Mouse (Mus musculus): ENCODE measurements around the gene Fam234a. TPM values are rescaled to one million over a fixed set of nuclear protein-coding genes. Genes with fewer than 3 reads are reported as not detected.

Gene Fam234a
- polyA plus RNA-seq, 1 experiment from 2014 or later = 123 TPM

GRCm38 (mm10) chr17:26212241-26212640 lies 31.8 kb downstream of the Fam234a start:
- H3K9me3 ChIP-seq (ENCODE audit: control insufficient read depth, low read length) = no peaks in the 10 kb centered on the region
- no peak overlapping the region for H3K27ac ChIP-seq (ENCODE audit: low read length)
- ATAC-seq = peak; percentile 55
- no peaks in the 10 kb centered on the region for H3K27me3 ChIP-seq (replicated peaks; ENCODE audit: control insufficient read depth, insufficient read depth, low read length)
- WGBS = 87% methylated on average over 7 of the region's 7 CpGs
- H3K4me2 ChIP-seq (ENCODE audit: low read depth, low read length) = no peak overlapping the region
- H3K36me3 ChIP-seq (ENCODE audit: control insufficient read depth, insufficient read depth, low read length) = no peaks in the 10 kb centered on the region
- H3K4me1 ChIP-seq (ENCODE audit: control insufficient read depth, insufficient read depth, low read length) = no peaks in the 10 kb centered on the region
- H3K4me3 ChIP-seq (ENCODE audit: low read length) = no peak overlapping the region
- H3K9ac ChIP-seq (ENCODE audit: low read depth, low read length) = no peak overlapping the region

DNA sequence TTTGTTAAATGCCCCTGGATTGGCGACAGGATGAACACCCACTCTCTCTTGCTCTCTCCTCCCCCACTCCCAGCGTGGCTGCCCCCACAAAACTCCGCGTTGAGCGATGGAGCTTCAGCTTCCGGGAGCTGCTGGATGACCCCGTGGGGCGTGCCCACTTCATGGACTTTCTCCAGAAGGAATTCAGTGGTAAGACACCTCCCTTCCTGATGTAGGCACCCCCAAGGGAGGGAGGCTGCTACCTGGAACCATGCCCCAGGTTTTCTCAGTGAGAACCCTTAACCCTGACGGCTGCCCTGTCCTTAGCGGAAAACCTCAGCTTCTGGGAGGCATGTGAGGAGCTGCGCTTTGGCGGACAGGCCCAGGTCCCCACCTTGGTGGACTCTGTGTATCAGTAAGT lies 36.4 kb downstream of the Fam234a start, which contains the start of gene Arhgdig:
TSS of gene Arhgdig (minus strand) at position 101 of the 400 bp plus-strand sequence.
- Histone ChIP-seq H3K9ac (ENCODE audit: low read depth, low read length) (no peak within 1 kb of the TSS), H3K4me1 (ENCODE audit: control insufficient read depth, insufficient read depth, low read length) (0 out of 2 replicates have a peak, but pooled peaks cover 3% of the 10 kb centered on the region), H3K9me3 (ENCODE audit: control insufficient read depth, low read length) (no peaks in the 10 kb centered on the region), H3K36me3 (ENCODE audit: control insufficient read depth, insufficient read depth, low read length) (no peaks in the 10 kb centered on the region), H3K4me3 (ENCODE audit: low read length) (no peak within 1 kb of the TSS), H3K4me2 (ENCODE audit: low read depth, low read length) (no peak within 1 kb of the TSS), H3K27me3 (replicated peaks; ENCODE audit: control insufficient read depth, insufficient read depth, low read length) (no peaks in the 10 kb centered on the region; the same call in 1 of the 2 replicates), H3K27ac (ENCODE audit: low read length) (no peak within 1 kb of the TSS)
- 91% methylated on average over 12 of the region's 12 CpGs for WGBS
- ATAC-seq = no peak

- Histone ChIP-seq H3K36me3 (ENCODE audit: control insufficient read depth, insufficient read depth, low read length) (no peaks in the 10 kb centered on the region), H3K4me3 (ENCODE audit: low read length) (no peak overlapping the region), H3K27me3 (replicated peaks; ENCODE audit: control insufficient read depth, insufficient read depth, low read length) (peaks cover 10% of the 10 kb centered on the region; the same call in 1 of the 2 replicates), H3K27ac (ENCODE audit: low read length) (no peak overlapping the region), H3K4me1 (ENCODE audit: control insufficient read depth, insufficient read depth, low read length) (peaks cover 5% of the 10 kb centered on the region; the same call in 1 of the 2 replicates), H3K4me2 (ENCODE audit: low read depth, low read length) (no peak overlapping the region), H3K9ac (ENCODE audit: low read depth, low read length) (no peak overlapping the region), H3K9me3 (ENCODE audit: control insufficient read depth, low read length) (no peaks in the 10 kb centered on the region)
- ATAC-seq = no peak
- 43% methylated on average over 1 of the region's 1 CpGs for WGBS
These were observed 37.6 kb downstream of the Fam234a start for GRCm38 (mm10) chr17:26206392-26206791.

DNA sequence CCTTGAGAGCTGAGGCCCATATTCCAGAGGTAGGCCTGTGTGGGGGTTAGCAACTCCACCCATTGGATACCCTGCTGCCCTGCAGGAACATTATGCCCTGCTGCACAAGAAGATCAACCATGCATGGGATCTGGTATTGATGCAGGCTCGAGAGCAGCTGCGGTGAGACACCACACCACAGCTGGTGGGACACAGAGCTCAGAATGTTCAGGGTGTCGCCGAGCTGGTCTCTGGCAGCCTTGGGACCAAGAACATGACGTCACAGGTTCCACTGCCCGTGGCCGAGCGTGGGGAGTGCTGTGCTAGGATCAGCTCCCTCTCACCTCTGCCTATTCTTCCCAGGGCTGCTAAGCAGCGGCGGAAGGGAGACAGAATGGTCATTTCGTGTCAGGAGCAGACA lies 39.3 kb downstream of the Fam234a start:
- Histone ChIP-seq H3K4me2 (ENCODE audit: low read depth, low read length) (no peak overlapping the region), H3K36me3 (ENCODE audit: control insufficient read depth, insufficient read depth, low read length) (no peaks in the 10 kb centered on the region), H3K4me3 (ENCODE audit: low read length) (no peak overlapping the region), H3K9ac (ENCODE audit: low read depth, low read length) (no peak overlapping the region), H3K4me1 (ENCODE audit: control insufficient read depth, insufficient read depth, low read length) (peaks cover 15% of the 10 kb centered on the region), H3K27ac (ENCODE audit: low read length) (no peak overlapping the region), H3K27me3 (replicated peaks; ENCODE audit: control insufficient read depth, insufficient read depth, low read length) (peaks cover 16% of the 10 kb centered on the region; the same call in 1 of the 2 replicates), H3K9me3 (ENCODE audit: control insufficient read depth, low read length) (no peaks in the 10 kb centered on the region)
- WGBS = 46% methylated on average over 11 of the region's 11 CpGs
- no peak for ATAC-seq

- peaks cover 15% of the 10 kb centered on the region for H3K4me1 ChIP-seq (ENCODE audit: control insufficient read depth, insufficient read depth, low read length)
- H3K27me3 ChIP-seq (replicated peaks; ENCODE audit: control insufficient read depth, insufficient read depth, low read length) = peaks cover 16% of the 10 kb centered on the region; the same call in 1 of the 2 replicates
- no peak; the same call in 1 of the 2 replicates for ATAC-seq
- peak overlapping the region; percentile 61 for H3K9ac ChIP-seq (ENCODE audit: low read depth, low read length)
- peak overlapping the region; percentile 58 for H3K4me3 ChIP-seq (ENCODE audit: low read length)
- no peak overlapping the region for H3K27ac ChIP-seq (ENCODE audit: low read length)
- H3K36me3 ChIP-seq (ENCODE audit: control insufficient read depth, insufficient read depth, low read length) = no peaks in the 10 kb centered on the region
- WGBS = 1% methylated on average over 30 of the region's 30 CpGs
- H3K9me3 ChIP-seq (ENCODE audit: control insufficient read depth, low read length) = no peaks in the 10 kb centered on the region
- H3K4me2 ChIP-seq (ENCODE audit: low read depth, low read length) = peak overlapping the region; percentile 94
These were observed 40.7 kb downstream of the Fam234a start for GRCm38 (mm10) chr17:26203321-26203811.

GRCm38 (mm10) chr17:26202737-26203136 lies 41.3 kb downstream of the Fam234a start, which contains the start of gene Rgs11:
TSS of gene Rgs11 (plus strand) at chr17:26202951.
- no peak within 1 kb of the TSS for H3K27ac ChIP-seq (ENCODE audit: low read length)
- peaks cover 2% of the 10 kb centered on the region; the same call in 1 of the 2 replicates for H3K36me3 ChIP-seq (ENCODE audit: control insufficient read depth, insufficient read depth, low read length)
- peaks cover 15% of the 10 kb centered on the region for H3K4me1 ChIP-seq (ENCODE audit: control insufficient read depth, insufficient read depth, low read length)
- H3K9ac ChIP-seq (ENCODE audit: low read depth, low read length) = peak within 1 kb of the TSS; percentile 61
- H3K4me3 ChIP-seq (ENCODE audit: low read length) = peak within 1 kb of the TSS; percentile 58
- peak; percentile 35; the same call in 1 of the 2 replicates for ATAC-seq
- no peaks in the 10 kb centered on the region for H3K9me3 ChIP-seq (ENCODE audit: control insufficient read depth, low read length)
- peak within 1 kb of the TSS; percentile 94 for H3K4me2 ChIP-seq (ENCODE audit: low read depth, low read length)
- 2% methylated on average over 22 of the region's 22 CpGs for WGBS
- peaks cover 16% of the 10 kb centered on the region; the same call in 1 of the 2 replicates for H3K27me3 ChIP-seq (replicated peaks; ENCODE audit: control insufficient read depth, insufficient read depth, low read length)

GRCm38 (mm10) chr17:26201998-26202397 lies 42.0 kb downstream of the Fam234a start:
- H3K4me3 ChIP-seq (ENCODE audit: low read length) = no peak overlapping the region
- H3K27ac ChIP-seq (ENCODE audit: low read length) = no peak overlapping the region
- no peak overlapping the region for H3K4me2 ChIP-seq (ENCODE audit: low read depth, low read length)
- peaks cover 16% of the 10 kb centered on the region; the same call in 1 of the 2 replicates for H3K27me3 ChIP-seq (replicated peaks; ENCODE audit: control insufficient read depth, insufficient read depth, low read length)
- H3K36me3 ChIP-seq (ENCODE audit: control insufficient read depth, insufficient read depth, low read length) = peaks cover 2% of the 10 kb centered on the region; the same call in 1 of the 2 replicates
- H3K9me3 ChIP-seq (ENCODE audit: control insufficient read depth, low read length) = no peaks in the 10 kb centered on the region
- ATAC-seq = no peak
- no peak overlapping the region for H3K9ac ChIP-seq (ENCODE audit: low read depth, low read length)
- peaks cover 15% of the 10 kb centered on the region for H3K4me1 ChIP-seq (ENCODE audit: control insufficient read depth, insufficient read depth, low read length)

GRCm38 (mm10) chr17:26200831-26201705 lies 43.0 kb downstream of the Fam234a start:
- peaks cover 15% of the 10 kb centered on the region for H3K4me1 ChIP-seq (ENCODE audit: control insufficient read depth, insufficient read depth, low read length)
- H3K27me3 ChIP-seq (replicated peaks; ENCODE audit: control insufficient read depth, insufficient read depth, low read length) = peaks cover 16% of the 10 kb centered on the region; the same call in 1 of the 2 replicates
- under 1% methylated on average over 84 of the region's 92 CpGs for WGBS
- peaks cover 2% of the 10 kb centered on the region; the same call in 1 of the 2 replicates for H3K36me3 ChIP-seq (ENCODE audit: control insufficient read depth, insufficient read depth, low read length)
- peak overlapping the region; percentile 76 for H3K9ac ChIP-seq (ENCODE audit: low read depth, low read length)
- peak overlapping the region; percentile 98 for H3K4me2 ChIP-seq (ENCODE audit: low read depth, low read length)
- H3K9me3 ChIP-seq (ENCODE audit: control insufficient read depth, low read length) = no peaks in the 10 kb centered on the region
- no peak overlapping the region for H3K27ac ChIP-seq (ENCODE audit: low read length)
- H3K4me3 ChIP-seq (ENCODE audit: low read length) = peak overlapping the region; percentile 64
- peak; percentile 59 for ATAC-seq

DNA sequence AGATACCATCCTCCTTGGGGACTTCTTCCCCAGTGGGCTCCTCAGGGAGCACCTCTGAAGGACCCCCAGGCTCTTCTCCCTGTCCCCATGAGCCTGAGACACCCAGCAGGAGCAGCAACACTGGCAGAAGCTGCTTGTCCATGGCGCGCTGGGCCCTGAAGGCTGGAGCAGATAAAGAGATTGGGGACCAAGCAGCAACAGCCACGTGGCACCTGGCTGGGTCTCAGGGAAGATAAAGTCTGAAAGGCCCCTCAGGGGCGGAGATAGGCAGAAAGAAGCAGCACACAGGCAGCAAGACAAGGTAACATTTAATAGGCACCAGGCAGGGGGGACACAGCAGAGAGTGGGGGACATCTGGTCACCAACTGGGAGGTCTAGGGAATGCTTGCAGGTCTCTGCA lies 45.1 kb downstream of the Fam234a start, which contains the start of gene Pdia2:
TSS of gene Pdia2 (minus strand) at position 196 of the 400 bp plus-strand sequence.
- H3K27ac ChIP-seq (ENCODE audit: low read length) = no peak within 1 kb of the TSS
- 76% methylated on average over 4 of the region's 4 CpGs for WGBS
- no peak within 1 kb of the TSS for H3K4me2 ChIP-seq (ENCODE audit: low read depth, low read length)
- 0 out of 2 replicates have a peak, but pooled peaks have one; percentile 10 for ATAC-seq
- peaks cover 6% of the 10 kb centered on the region; the same call in 1 of the 2 replicates for H3K36me3 ChIP-seq (ENCODE audit: control insufficient read depth, insufficient read depth, low read length)
- no peaks in the 10 kb centered on the region for H3K9me3 ChIP-seq (ENCODE audit: control insufficient read depth, low read length)
- peaks cover 16% of the 10 kb centered on the region; the same call in 1 of the 2 replicates for H3K27me3 ChIP-seq (replicated peaks; ENCODE audit: control insufficient read depth, insufficient read depth, low read length)
- H3K4me1 ChIP-seq (ENCODE audit: control insufficient read depth, insufficient read depth, low read length) = peaks cover 15% of the 10 kb centered on the region
- no peak within 1 kb of the TSS for H3K9ac ChIP-seq (ENCODE audit: low read depth, low read length)
- no peak within 1 kb of the TSS for H3K4me3 ChIP-seq (ENCODE audit: low read length)
